Mouse (Mus musculus) CH12.LX (cell line): Measurements from ENCODE around the gene Xcl1. TPM values are rescaled to one million over a fixed set of nuclear protein-coding genes. Genes with fewer than 3 reads are reported as not detected.

Experiments used
- DNase-seq: peaks from one replicate; pipeline ENCODE4 v3.0.0-alpha.2; 2013; ENCODE audit errors: extremely low read depth
- H3K27ac ChIP-seq: 2 replicates; pipeline ENCODE4 v1.5.1; 2012; ENCODE audit warnings: low read depth, mild to moderate bottlenecking, control low read depth, moderate library complexity; ENCODE audit not compliant: insufficient read depth
- H3K27me3 ChIP-seq: replicated peaks from 2 replicates; pipeline ENCODE3; 2012; ENCODE audit warnings: inconsistent platforms
- H3K36me3 ChIP-seq, 2 experiments: replicated peaks in 1 of 2; 2 replicates each; pipeline versions ENCODE3 to v1.6.1; 2012; ENCODE audit warnings: inconsistent platforms in 1 of 2, low read length in 1 of 2, mild to moderate bottlenecking in 1 of 2, mixed read lengths in 1 of 2, moderate library complexity in 1 of 2; ENCODE audit not compliant: control insufficient read depth in 1 of 2, insufficient read depth in 1 of 2
- H3K4me1 ChIP-seq, 2 experiments: 2 replicates each; pipeline ENCODE4 v1.6.1; 2012; ENCODE audit warnings: inconsistent platforms in 1 of 2, moderate library complexity in 1 of 2; ENCODE audit not compliant: insufficient read depth in 2 of 2, control insufficient read depth in 1 of 2
- H3K4me2 ChIP-seq: 2 replicates; pipeline ENCODE4 v1.6.1; 2012; ENCODE audit warnings: low read depth, mild to moderate bottlenecking, control low read depth; ENCODE audit not compliant: poor library complexity, insufficient read depth, severe bottlenecking
- H3K4me3 ChIP-seq, 3 experiments: fragments of 150-350 bp in 1 of 3; sonication (generic) in 1 of 3; replicated peaks in 1 of 3; 2 replicates each; pipeline versions ENCODE3 to v1.5.1; 2011 to 2012; ENCODE audit warnings: low read depth in 2 of 3, low read length in 2 of 3, mild to moderate bottlenecking in 2 of 3, moderate library complexity in 2 of 3, control low read depth in 1 of 3, improper control_type of control experiment in 1 of 3, inconsistent platforms in 1 of 3, mixed read lengths in 1 of 3; ENCODE audit not compliant: poor library complexity in 1 of 3
- H3K79me2 ChIP-seq: replicated peaks from 2 replicates; pipeline ENCODE4 v1.6.1; 2012; ENCODE audit warnings: mild to moderate bottlenecking, moderate library complexity; ENCODE audit not compliant: control insufficient read depth, poor library complexity, insufficient read depth, severe bottlenecking; ENCODE audit errors: extremely low read depth
- H3K9ac ChIP-seq: 2 replicates; pipeline ENCODE4 v1.6.1; 2012; ENCODE audit warnings: low read depth, mild to moderate bottlenecking, control low read depth, moderate library complexity; ENCODE audit not compliant: insufficient read depth
- H3K9me3 ChIP-seq: replicated peaks from 2 replicates; pipeline ENCODE3; 2012; ENCODE audit warnings: low read length, inconsistent platforms, mixed read lengths
- BHLHE40 ChIP-seq: IDR thresholded peaks from 2 replicates; pipeline ENCODE4 v1.6.1; 2011; ENCODE audit warnings: mild to moderate bottlenecking, low read depth, low read length, improper control_type of control experiment
- CTCF ChIP-seq, 2 experiments: IDR thresholded peaks in 1 of 2; conservative IDR thresholded peaks in 1 of 2; 2 replicates each; pipeline ENCODE4 v1.5.1; 2011 to 2012; ENCODE audit warnings: low read depth in 2 of 2, low read length in 2 of 2, improper control_type of control experiment in 1 of 2, inconsistent platforms in 1 of 2, mild to moderate bottlenecking in 1 of 2, moderate library complexity in 1 of 2
- E2F4 ChIP-seq: IDR thresholded peaks from 2 replicates; pipeline ENCODE4 v1.6.1; 2011; ENCODE audit warnings: low read depth, low read length, improper control_type of control experiment; ENCODE audit not compliant: insufficient replicate concordance
- ELF1 ChIP-seq: IDR thresholded peaks from 2 replicates; pipeline ENCODE4 v1.6.1; 2014; ENCODE audit warnings: low read depth, mild to moderate bottlenecking, inconsistent platforms, low read length, improper control_type of control experiment
- EP300 ChIP-seq: IDR thresholded peaks from 2 replicates; pipeline ENCODE4 v1.6.1; 2011; ENCODE audit warnings: low read length, improper control_type of control experiment
- ETS1 ChIP-seq: conservative IDR thresholded peaks from 2 replicates; pipeline ENCODE4 v1.6.1; 2012; ENCODE audit warnings: low read depth, mild to moderate bottlenecking, inconsistent platforms, low read length, improper control_type of control experiment, moderate library complexity
- GABPA ChIP-seq: IDR thresholded peaks from 2 replicates; pipeline ENCODE4 v1.6.1; 2012; ENCODE audit warnings: low read depth, low read length, improper control_type of control experiment, inconsistent platforms; ENCODE audit not compliant: insufficient replicate concordance
- JUND ChIP-seq: conservative IDR thresholded peaks from 2 replicates; pipeline ENCODE4 v1.6.1; 2011; ENCODE audit warnings: low read depth, low read length, improper control_type of control experiment
- MAFK ChIP-seq: IDR thresholded peaks from 2 replicates; pipeline ENCODE4 v1.6.1; 2011; ENCODE audit warnings: low read length, improper control_type of control experiment; ENCODE audit not compliant: insufficient replicate concordance
- MAX ChIP-seq: IDR thresholded peaks from 2 replicates; pipeline ENCODE4 v1.6.1; 2011; ENCODE audit warnings: low read length, improper control_type of control experiment
- MEF2A ChIP-seq: IDR thresholded peaks from 2 replicates; pipeline ENCODE4 v1.6.1; 2014; ENCODE audit warnings: low read depth, mild to moderate bottlenecking, inconsistent platforms, low read length, improper control_type of control experiment, borderline replicate concordance
- POLR2AphosphoS2 ChIP-seq: IDR thresholded peaks from 2 replicates; pipeline ENCODE4 v1.6.1; 2011; ENCODE audit warnings: low read depth, low read length, improper control_type of control experiment
- RAD21 ChIP-seq: IDR thresholded peaks from 2 replicates; pipeline ENCODE4 v1.6.1; 2011; ENCODE audit warnings: low read depth, mild to moderate bottlenecking, low read length, improper control_type of control experiment, moderate library complexity
- RCOR1 ChIP-seq: conservative IDR thresholded peaks from 2 replicates; pipeline ENCODE4 v1.6.1; 2012; ENCODE audit warnings: low read depth, mild to moderate bottlenecking, inconsistent platforms, low read length, improper control_type of control experiment
- SIN3A ChIP-seq: IDR thresholded peaks from 2 replicates; pipeline ENCODE4 v1.6.1; 2012; ENCODE audit warnings: low read length, improper control_type of control experiment, inconsistent platforms
- SMC3 ChIP-seq: IDR thresholded peaks from 2 replicates; pipeline ENCODE4 v1.6.1; 2011; ENCODE audit warnings: low read depth, low read length, improper control_type of control experiment
- TCF12 ChIP-seq: IDR thresholded peaks from 2 replicates; pipeline ENCODE4 v1.6.1; 2014; ENCODE audit warnings: low read depth, mild to moderate bottlenecking, inconsistent platforms, low read length, improper control_type of control experiment
- UBTF ChIP-seq: IDR thresholded peaks from 2 replicates; pipeline ENCODE4 v1.6.1; 2012; ENCODE audit warnings: low read depth, mild to moderate bottlenecking, inconsistent platforms, low read length, improper control_type of control experiment, moderate library complexity
- ZC3H11A ChIP-seq: IDR thresholded peaks from 2 replicates; pipeline ENCODE4 v1.6.1; 2012; ENCODE audit warnings: low read depth, mild to moderate bottlenecking, inconsistent platforms, low read length, improper control_type of control experiment
- ZMIZ1 ChIP-seq: IDR thresholded peaks from 2 replicates; pipeline ENCODE4 v1.6.1; 2012; ENCODE audit warnings: low read depth, mild to moderate bottlenecking, inconsistent platforms, low read length, improper control_type of control experiment
- ZNF384 ChIP-seq: IDR thresholded peaks from 2 replicates; pipeline ENCODE4 v1.6.1; 2012; ENCODE audit warnings: low read depth, low read length, improper control_type of control experiment, inconsistent platforms
- dilution Hi-C: fragments of 300-500 bp; cut with MboI; formaldehyde crosslinking; loops from 2 replicates; pipeline ENCODE4 v1.14.3; 2020; ENCODE audit warnings: low sequenced_read_pairs; ENCODE audit not compliant: extremely low pct_unique_long_range_greater_than_20kb, extremely low pct_ligation_motif_present
- in situ Hi-C: fragments of 300-500 bp; cut with MboI; formaldehyde crosslinking; loops from 3 replicates; pipeline ENCODE4 v1.14.3; 2019; ENCODE audit warnings: low sequenced_read_pairs, low pct_ligation_motif_present, low pct_unique_long_range_greater_than_20kb, mixed read lengths
- polyA plus RNA-seq: library from polyadenylated mRNA; unstranded; fragments of >175 nt; gene quantifications from 2 replicates; pipeline ENCODE4 v1.2.1, GENCODE M21; 2012; ENCODE audit warnings: low read depth; ENCODE audit not compliant: insufficient read length
- total RNA-seq, 2 experiments: library from RNA; depleted of rRNA; stranded (reverse); fragments of 300-350 nt in 1 of 2; fragments of >200 nt in 1 of 2; gene quantifications; 2 replicates each; pipeline ENCODE4 v1.2.3; 2012 to 2014

Xcl1 gene
- total and polyA plus RNA-seq, 3 experiments = 0.46 to 0.68 TPM; not detected in 1

- H3K36me3 ChIP-seq = no peaks in the 10 kb centered on the region
- H3K4me2 ChIP-seq = no peak overlapping the region
- H3K4me3 ChIP-seq = no peak overlapping the region
- H3K9me3 ChIP-seq = peaks cover 2% of the 10 kb centered on the region
- H3K4me1 ChIP-seq = peaks cover 0 to 4% of the 10 kb centered on the region in 2 experiments; a peak in 1 of 4 replicates
- dilution Hi-C loops = no loop called here
- H3K27ac ChIP-seq = no peak overlapping the region
- in situ Hi-C loops = no loop called here
- no peaks in the 10 kb centered on the region for H3K79me2 ChIP-seq
- DNase-seq = no peak
- H3K27me3 ChIP-seq = no peaks in the 10 kb centered on the region
- no peak for TF ChIP-seq RAD21
- TF ChIP-seq E2F4 = no peak
- no peak for TF ChIP-seq EP300
- TF ChIP-seq GABPA = no peak
- TF ChIP-seq ELF1 = no peak
- TF ChIP-seq MAX = no peak
- no peak for TF ChIP-seq MAFK
- TF ChIP-seq JUND = no peak
- TF ChIP-seq CTCF (conservative IDR thresholded peaks at IDR 0.05 in 1 of 2, IDR thresholded peaks at IDR 0.05 in 1 of 2; ENCODE audit: low read depth in 2 of 2, low read length in 2 of 2) = no peak
- TF ChIP-seq POLR2AphosphoS2 = no peak
- TF ChIP-seq ZNF384 = no peak
- no peak for TF ChIP-seq ZMIZ1
- TF ChIP-seq BHLHE40 = no peak
- no peak for TF ChIP-seq ZC3H11A
- no peak for TF ChIP-seq MEF2A
- TF ChIP-seq SIN3A = no peak
- TF ChIP-seq UBTF = no peak
- H3K9ac ChIP-seq = no peak overlapping the region
Observed at GRCm38 (mm10) chr1:164972744-164973143, 37.4 kb upstream of the Xcl1 start.

DNA sequence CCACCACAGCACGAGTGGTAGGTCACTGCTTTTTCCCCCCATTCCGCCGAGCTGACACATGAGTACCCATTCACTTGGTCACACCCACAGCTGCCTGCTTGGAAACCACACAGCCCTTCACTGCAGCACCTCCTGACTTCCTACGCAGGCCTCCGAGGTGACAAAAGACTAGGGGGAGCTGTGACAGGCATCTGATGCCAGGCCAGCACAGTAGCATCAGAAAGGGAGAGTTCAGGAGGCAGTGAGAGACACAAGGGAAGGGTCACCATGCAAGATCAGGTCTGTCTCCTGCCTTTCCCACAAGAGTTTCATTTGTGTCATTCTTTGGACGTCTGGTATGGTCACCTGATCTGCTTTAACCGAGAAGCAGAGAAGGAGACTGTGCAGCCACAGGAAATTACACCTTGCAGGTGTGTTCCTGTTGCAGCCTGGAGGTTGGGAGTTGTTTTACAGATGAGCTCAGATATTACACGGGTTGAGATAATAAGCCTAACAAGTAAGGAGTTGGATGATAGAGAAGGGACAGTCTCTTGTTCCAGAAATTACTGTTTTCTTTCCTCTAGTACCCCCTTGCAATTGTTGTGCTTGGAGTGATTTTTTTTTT is 30.9 kb upstream of the Xcl1 start:
- peak; percentile 49 for DNase-seq
- no peaks in the 10 kb centered on the region for H3K36me3 ChIP-seq
- no peaks in the 10 kb centered on the region for H3K27me3 ChIP-seq
- peaks cover 4 to 9% of the 10 kb centered on the region in 2 experiments; a peak in 2 of 4 replicates for H3K4me1 ChIP-seq
- dilution Hi-C loops = no loop called here
- no peak overlapping the region for H3K4me2 ChIP-seq
- no peak overlapping the region for H3K9ac ChIP-seq
- in situ Hi-C loops = no loop called here
- no peak overlapping the region for H3K27ac ChIP-seq
- H3K79me2 ChIP-seq = no peaks in the 10 kb centered on the region
- TF ChIP-seq SMC3 = no peak
- TF ChIP-seq BHLHE40 = peak; percentile 58
- TF ChIP-seq MAX = peak; percentile 34; the same call in 1 of the 2 replicates
- TF ChIP-seq TCF12 = 0 out of 2 replicates have a peak, but pooled peaks have one; percentile 38
- TF ChIP-seq RCOR1 = no peak
- TF ChIP-seq CTCF (conservative IDR thresholded peaks at IDR 0.05 in 1 of 2, IDR thresholded peaks at IDR 0.05 in 1 of 2; ENCODE audit: low read depth in 2 of 2, low read length in 2 of 2) = peak in 1 of 2 experiments; percentile 34; a peak in 2 of 4 replicates
- 0 out of 2 replicates have a peak, but pooled peaks have one; percentile 37 for TF ChIP-seq EP300
- TF ChIP-seq ETS1 = peak; percentile 49
- TF ChIP-seq, all 38 proteins: peak for 6
- no peaks in the 10 kb centered on the region for H3K9me3 ChIP-seq
- H3K4me3 ChIP-seq = no peak overlapping the region
